Mouse (Mus musculus) C2C12 (cell line): ENCODE results near the gene Ptprh.

ENCODE experiments used
- CEBPB ChIP-seq: IDR thresholded peaks from one replicate; pipeline ENCODE4 v1.6.1; 2011; ENCODE audit warnings: low read depth, mild to moderate bottlenecking, control low read depth, moderate library complexity
- CTCF ChIP-seq: IDR thresholded peaks from one replicate; pipeline ENCODE4 v1.5.1; 2011; ENCODE audit not compliant: control insufficient read depth, insufficient read depth, insufficient read length
- FOSL1 ChIP-seq: IDR thresholded peaks from one replicate; pipeline ENCODE4 v1.8.0; 2011; ENCODE audit warnings: mild to moderate bottlenecking, low read length; ENCODE audit not compliant: poor library complexity, insufficient read depth, severe bottlenecking
- MAX ChIP-seq: IDR thresholded peaks from one replicate; pipeline ENCODE4 v1.6.1; 2011; ENCODE audit warnings: mild to moderate bottlenecking, control low read depth
- MYOG ChIP-seq: IDR thresholded peaks from one replicate; pipeline ENCODE4 v1.6.1; 2011; ENCODE audit not compliant: control insufficient read depth, insufficient read length; ENCODE audit errors: extremely low read depth
- USF1 ChIP-seq: IDR thresholded peaks from one replicate; pipeline ENCODE4 v1.6.1; 2011; ENCODE audit warnings: low read depth, mild to moderate bottlenecking, control low read depth, moderate library complexity

- no peak for TF ChIP-seq CTCF
- no peak for TF ChIP-seq MAX
- no peak for TF ChIP-seq MYOG
- no peak for TF ChIP-seq CEBPB
- no peak for TF ChIP-seq FOSL1
- no peak for TF ChIP-seq USF1
Measured at GRCm38 (mm10) chr7:4508739-4509116, 95.1 kb downstream of the Ptprh start.
